Mouse (Mus musculus) thymus, postnatal 36 days (tissue): ENCODE results near the gene Ift27.
A peak's percentile ranks its signal among the peaks of the same experiment; 100 is the strongest.

Experiments used
- DNase-seq, 2 experiments: peaks; one replicate each; pipeline ENCODE4 v3.0.0; 2022; ENCODE audit warnings: mixed read lengths in 2 of 2

Gene Ift27

DNA sequence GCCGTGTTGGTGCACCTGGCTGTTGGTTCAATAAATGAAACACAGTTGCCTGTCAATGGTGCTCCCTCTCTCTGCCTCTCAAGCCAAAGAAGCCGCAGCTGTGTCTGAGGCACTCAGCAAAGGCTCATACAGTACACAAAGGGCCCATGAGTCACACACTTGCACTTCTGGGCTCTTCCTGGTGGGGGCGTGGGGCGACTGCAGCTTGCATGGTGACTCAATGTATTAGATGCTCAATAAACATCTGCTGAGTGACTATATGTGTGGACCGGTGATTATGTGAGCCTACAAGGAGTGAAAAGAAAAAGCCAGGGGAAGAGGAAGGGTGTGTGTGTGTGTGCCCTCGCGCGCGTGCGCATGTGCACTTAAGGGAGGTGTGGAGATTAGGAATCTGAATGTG is 2.3 kb downstream of the Ift27 start:
- peak; percentile 31 to 42 for DNase-seq

DNA sequence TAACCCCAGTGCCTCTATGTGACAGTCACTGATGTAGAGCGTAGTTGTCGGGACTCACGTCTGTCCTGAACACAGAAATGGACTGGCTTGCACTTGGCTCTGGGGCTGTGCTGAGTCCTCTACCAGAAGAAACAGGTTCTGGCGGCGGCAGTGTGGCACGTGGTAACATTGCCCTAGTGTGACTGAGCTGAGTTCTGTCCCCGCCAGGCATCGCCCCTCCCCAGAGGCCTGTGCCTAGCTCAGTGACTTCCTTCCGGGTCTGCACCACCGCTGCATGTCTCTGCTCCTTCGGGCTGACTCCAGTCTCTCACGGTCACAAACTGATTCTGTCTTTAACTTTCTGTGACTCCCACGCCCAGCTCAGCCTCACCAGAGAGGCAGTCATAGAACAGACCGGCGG is 3.2 kb downstream of the Ift27 start:
- DNase-seq = peak; percentile 71 to 83

DNA sequence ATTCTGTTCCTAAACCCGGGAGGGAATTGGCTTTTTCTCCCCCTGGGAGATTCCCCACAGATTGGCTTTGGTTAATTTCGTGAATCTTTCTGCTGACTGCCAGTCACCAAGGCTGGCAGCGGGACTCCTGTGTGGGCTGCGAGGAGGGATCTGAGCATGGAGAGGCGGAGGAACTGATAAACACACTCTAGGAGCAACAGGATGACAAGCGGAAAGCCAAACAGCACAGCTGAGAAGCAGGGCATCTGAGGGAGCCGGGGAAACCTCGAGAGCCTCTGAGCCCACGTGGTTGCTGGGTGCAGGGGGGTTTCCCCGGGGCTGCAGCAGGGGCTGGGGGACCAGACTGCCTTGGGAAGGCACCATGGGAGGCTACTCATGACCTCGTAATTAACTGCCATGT is 4.3 kb downstream of the Ift27 start:
- no peak for DNase-seq

DNA sequence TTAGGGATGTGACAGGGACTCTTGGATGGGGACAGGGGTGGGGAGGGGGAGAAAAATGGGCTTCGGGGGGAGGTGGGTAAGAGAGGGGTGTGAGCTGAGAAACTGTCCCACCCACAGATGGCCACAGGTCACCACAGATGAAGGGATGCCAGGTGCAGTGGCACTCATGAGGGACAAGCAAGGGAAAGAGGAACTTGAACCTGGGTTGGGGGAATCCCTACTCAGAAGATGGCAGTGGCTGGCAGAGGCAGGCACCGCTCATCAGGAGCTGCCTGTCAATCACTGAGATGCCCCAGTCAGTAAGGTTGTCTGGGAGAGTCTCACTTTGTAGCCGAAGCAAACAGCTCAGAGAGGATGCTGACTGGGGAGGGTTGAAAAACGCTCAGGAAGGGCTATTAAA is 8.6 kb downstream of the Ift27 start:
- DNase-seq = no peak

DNA sequence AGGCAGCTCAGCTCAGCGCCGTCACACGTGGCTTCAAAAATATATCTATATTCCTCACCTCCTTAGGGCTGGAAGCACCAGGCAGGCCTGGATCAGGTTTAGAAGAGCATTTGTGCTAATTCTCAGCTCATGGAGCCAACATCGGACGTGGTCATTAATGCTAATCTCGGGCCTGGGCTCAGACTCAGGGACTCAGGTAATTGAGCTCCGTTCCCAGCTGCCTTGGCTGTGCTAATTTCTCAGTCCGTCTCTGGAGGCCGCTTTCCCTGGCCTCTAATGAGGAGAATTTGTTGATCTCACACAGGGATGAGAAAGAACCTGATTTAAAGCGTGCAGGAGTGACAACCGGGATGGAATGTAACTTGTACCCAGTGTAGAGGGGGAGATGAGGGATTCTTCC is 9.4 kb downstream of the Ift27 start:
- no peak for DNase-seq

DNA sequence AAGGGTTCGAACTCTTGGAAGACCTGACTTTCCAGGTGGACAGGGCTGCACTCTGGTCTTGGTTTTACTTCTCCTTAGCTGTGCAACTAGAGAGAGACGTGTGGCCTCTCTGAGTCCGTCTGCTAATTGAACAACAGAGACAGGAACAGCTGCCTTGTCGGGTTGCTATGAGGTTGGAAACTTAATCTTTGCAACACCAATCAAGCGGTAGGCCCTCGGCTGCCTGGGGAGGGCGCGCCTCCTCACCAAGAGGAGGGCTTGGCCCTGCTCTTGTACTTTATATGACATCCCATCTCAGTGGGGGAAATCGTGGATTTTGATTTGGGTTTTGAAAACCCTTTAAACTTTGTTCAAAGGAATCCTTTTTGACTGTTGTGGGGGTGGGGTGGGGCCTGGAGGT is 12.0 kb downstream of the Ift27 start:
- no peak for DNase-seq

DNA sequence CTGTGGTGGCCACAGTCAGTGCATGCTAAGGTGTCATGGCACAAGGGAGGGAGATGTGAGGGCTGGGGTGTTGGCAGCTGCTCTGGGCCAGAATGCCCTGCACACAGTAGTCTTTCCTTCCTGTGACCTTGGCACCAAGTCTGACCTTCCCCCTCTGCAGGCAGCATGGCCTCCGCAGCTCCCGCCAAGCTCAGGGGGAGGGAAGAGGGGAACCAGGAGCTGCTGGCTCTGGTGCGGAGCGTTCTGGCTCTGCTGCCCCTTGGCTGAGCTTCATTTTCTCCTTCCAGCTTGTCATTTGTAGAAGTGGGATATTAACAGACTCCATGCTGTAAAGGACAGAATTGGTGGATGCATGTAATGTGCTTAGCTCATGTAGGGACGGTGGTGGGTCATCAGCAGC is 15.6 kb downstream of the Ift27 start:
- no peak for DNase-seq

DNA sequence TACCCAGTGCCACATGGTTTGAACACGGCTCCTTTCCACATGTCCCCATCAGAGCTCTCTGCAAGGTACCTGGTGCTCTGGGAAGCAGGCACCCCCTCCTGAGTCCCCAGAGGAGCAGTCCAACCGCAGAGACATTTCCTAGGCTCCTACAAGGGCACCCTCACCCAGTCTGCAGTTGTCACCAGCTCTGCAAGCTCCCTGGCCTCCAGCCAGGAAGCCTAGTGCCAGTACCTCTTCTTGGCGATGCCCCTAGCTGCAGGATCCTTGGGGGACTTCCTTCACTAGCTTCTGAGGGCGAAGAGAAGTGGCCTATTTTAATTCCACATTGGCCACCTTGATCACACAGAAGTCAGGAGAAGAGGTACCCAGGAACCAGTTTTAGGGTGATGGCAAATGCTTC is 16.1 kb downstream of the Ift27 start:
- no peak for DNase-seq

DNA sequence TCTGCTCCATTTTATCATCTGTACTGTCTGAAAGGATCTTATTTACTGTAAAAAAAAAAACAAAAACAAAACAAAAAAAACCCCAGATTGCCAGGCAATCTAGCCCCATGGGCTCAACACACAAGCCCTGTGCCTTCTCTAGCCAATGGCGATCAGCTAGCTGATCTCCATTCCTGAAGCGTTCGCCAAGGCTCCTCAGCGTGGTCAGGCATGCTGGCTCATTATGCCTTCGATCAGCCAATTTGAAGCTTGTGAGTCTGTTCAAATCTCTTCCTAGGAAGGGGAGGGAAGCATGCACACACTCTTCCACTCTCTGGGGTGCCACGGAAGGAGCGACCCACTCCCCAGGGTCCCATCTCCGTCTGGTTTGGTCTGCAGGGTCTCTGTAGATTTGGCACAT is 16.6 kb downstream of the Ift27 start:
- DNase-seq = no peak

DNA sequence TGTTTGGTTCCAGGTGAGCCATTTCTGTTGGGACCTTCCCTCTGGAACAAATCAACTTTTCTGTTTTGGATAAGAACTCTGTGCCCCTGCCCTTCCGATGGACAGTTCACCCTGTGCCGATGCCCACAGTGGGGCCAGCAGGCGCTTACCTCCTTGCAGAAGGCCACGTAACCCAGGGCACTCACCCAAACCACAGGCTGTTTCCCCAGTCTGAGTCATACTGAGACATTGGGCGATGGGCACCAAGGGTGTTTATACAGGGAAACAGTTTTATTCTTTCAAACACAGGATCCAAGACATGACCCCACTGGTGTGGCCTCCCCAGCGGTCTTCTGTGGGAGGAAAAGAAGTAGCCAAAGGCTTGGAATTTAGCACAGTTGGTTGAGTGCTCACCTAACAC is 18.5 kb downstream of the Ift27 start:
- DNase-seq = no peak

DNA sequence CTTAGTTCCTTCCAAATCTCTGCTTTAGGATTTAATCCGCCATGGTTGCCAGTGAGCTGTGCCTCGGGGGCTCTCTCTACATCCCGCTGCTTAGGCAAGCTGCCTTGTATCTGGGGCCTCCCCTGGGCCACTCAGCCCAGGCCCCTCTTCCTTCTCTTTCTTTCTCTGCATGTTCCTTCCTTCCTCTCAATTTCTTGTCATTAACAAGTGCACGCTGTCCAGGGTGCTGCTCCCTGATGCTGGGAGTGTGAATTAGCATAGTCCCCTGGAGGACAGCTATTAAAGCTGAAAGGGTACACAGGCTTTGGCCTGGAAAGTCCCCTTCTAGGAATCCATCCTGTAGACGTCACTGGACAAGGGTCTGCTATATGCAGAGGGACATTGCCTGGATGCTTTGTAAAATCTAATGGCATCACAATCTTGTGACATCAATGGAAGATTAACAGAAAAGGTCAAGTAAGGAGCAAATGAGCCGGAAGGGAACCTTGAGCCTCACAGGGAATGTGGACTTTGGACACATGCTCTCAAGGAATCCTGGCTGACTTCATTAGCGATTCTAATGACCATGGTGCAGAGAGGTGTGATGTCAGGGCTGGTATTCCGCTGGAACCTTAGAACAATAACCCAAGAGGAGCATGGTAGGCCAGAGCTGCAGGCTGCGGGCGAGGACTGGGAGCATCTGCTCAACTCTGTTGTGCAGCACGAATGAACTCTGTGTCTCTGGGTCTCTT is 20.7 kb downstream of the Ift27 start:
- no peak for DNase-seq

DNA sequence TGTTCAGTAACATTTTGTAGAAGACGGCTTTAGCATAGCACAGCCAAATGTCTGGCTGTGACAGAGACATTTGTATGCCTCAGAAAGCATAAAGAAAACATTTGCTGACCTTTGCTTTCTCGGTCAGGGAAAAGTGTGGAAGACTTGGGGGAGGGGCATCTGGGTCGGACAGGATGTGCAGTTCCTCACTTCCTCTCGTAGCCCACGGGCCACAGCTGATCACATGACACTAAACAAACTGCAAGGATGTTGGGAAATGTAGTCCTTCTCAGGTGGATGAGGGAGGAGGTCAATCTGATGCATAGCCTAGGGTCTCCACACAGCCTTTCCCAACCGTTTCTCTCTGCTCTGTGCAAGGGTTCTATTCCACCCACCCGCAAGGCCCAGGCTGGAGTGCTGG is 25.3 kb downstream of the Ift27 start:
- no peak for DNase-seq

DNA sequence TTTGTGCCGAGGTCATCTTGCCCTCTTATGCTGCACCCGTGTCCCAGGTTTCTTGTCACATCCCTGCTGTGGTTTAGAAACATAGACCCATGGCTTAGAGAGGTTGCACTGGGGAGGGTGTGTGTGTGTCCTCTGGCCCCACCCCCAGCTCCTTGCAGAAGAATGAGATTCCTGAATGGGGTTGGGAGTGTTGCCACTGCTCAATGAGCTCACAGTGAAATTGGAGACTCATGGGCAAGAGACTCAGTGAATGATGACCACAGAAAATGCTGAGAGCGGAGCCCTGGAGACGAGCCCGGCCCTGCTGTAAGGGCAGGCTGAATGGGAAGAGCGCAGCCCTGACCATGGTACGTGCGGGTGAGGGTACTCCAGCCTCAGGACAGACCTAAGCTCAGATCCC is 33.7 kb downstream of the Ift27 start:
- DNase-seq = no peak

DNA sequence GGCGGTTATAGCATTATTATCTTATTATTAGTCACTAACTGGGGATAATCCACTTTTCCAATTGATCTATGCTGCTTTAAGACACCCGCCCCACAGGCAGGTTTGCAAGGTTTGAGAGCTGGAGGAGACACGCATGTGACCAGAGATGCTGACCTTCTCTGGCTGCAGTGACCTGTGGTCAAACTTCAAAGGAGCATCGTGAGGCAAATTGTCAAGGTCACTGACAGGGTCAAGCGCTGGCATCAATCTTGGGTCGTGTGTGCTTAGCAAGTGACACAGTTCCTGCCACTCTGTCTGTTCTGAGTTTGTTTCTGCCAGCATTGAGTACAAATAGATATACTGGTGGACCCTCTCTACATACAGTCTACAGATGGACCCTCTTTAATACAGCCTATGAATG is 39.3 kb downstream of the Ift27 start:
- no peak for DNase-seq

DNA sequence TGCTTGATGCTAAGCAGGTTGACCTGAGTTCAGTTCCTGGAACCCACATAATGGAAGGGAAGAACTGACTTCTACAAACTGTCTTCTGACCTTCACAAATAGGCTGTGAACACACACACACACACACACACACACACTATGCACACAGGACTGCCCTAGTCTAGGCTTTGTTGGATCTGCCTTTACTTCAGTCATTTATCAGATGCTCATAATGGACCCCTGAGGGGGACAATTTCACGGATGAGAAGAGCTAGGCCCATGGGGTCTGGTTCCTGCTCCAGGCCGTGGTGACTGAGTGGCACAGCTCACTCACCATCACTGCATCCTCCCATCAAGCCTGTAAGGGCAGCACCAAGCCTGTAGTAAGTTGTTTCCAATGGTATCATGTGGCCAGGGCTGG is 40.5 kb downstream of the Ift27 start:
- no peak for DNase-seq

DNA sequence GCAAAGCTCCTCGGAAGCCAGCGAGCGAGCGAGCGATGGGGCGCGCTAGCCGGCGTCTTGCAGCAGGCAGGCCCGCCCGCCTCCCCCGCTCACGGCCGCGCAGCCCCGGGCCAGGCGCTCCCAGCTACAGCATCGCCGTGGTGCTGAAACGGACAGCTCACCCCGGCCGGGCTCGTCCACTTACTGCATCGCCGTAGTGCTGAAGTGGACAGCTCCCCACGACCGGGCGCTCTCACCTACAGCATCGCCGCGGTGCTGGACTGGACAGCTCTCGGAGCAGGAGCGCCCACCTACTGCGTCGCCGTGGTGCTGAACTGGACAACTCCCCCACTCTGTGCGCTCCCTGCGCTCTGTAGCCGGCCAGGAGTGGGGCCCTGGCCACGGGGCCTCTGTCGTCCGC is 54.2 kb downstream of the Ift27 start, which contains the start of gene Cacng2:
Gene Cacng2 (minus strand): TSS at position 325 of the 400 bp plus-strand sequence.
- peak; percentile 88 for DNase-seq

DNA sequence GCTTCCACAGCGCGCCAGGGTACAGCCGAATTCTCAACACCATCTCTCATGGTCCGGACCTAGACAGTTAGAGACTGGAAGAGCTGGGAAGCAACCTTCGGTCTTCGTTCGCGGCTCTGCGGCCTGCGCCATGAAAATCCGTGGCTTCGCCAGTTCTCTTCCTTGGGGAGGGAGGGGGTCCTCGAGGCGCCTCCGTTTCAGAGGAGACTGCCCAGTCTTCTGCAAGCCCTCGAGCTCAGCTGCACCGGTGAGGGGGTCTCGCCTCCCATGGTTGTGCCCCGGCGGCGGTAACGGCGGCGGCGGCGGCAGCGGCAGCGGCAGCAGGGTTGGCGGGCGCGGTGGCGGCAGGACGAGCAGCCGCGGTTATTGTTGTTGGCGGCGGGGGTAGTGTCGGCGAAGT is 54.7 kb downstream of the Ift27 start:
- no peak for DNase-seq

DNA sequence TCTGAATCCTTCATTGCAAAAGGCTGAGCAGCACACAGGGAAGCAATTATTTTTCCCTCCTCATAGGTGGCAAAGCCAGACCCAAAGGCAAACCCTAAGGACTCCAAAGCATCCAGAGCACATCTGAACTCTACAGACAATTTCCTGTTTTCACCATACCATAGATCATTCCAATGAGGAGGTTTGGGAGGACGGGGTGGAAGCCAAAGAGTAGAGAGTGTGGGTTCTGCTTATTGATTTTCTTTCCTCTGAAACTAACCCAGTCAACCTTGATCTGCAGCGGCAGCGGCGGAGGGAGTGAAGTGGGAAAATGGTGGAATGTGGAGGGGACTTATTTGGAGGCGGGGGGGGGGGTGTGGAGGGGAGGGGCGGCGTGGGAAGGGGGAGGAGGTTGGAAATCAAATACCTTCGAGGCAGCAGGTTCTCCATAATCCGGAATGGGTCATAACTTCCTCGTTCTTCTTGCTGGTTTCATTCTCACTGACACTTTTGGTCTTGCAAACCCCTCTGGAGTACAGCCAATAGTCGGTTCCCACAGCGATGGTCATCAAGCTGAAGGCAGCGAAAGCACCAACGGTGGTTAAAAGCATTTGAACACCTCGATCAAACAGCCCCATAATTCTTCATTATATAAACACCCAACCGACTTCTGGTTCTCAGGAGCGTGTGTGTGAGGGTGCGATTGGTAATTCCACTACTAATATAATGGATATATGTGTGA is 55.5 kb downstream of the Ift27 start:
- DNase-seq = no peak

DNA sequence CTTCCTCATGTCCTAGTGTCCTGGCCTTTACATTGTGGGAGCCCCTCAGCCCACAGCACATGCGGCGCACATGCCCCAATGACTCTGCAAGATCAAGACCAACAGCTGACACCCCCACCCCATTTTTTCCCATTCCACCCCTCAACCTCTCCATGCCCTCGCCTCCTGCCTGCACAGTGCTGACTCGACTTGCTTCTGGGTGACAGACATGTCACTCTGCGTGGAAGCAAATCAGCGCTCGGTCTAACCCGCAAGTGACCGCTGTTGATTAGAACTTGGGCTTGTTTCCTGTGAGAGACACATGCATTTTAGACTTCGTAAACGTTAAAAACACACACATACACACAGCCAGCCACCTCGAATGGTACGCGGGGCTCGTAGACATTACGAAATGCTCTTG is 56.2 kb downstream of the Ift27 start:
- no peak for DNase-seq

DNA sequence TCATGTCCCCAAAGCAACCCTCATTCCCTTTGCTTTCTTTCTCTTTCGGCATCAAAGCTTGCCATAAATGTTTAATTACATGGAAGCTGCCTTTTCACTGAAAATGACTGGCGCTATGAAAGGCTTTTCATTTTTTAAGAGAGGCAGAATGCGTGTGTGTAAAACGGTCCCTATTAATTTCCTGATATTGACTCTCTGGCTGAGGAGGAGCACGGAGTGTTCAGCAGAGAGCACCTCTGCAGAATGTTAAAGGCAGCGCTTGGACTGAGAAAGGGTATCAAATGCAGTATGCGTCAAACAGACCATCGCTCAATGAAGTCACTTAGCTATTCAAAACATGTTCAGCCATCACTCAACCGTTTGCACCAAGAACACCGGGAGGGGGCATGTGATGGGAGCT is 57.0 kb downstream of the Ift27 start:
- DNase-seq = no peak

DNA sequence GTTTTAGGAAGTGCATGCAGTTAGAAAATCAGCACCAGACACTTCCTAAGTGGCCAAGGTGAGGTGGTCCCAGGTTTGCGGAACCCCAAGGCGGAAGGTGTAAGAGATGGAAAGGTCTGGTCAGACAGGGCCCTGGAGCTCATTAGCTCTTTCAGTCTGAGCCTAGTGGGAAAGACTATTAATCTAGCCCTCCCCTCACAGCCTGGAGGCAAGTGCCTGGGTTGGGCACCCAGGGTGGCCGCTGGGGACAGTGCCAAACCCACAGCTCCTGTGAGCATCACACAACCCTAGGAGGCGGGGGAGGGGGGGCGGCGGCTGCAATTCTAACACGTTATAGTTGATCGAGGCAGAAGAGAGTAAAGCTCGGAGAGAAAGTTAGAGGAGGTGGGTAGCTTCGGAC is 57.7 kb downstream of the Ift27 start:
- no peak for DNase-seq
